Mouse (Mus musculus) heart, embryonic 16.5 days (tissue): ENCODE data around the gene Bbs10. TPM values are rescaled to one million over a fixed set of nuclear protein-coding genes. Genes with fewer than 3 reads are reported as not detected.

Experiments
- ATAC-seq: fragments of 200-750 bp; cut with Nextera tagmentation; replicated peaks from 2 replicates; pipeline ENCODE4 v1.8.0; 2017; ENCODE audit warnings: moderate number of reproducible peaks; ENCODE audit not compliant: insufficient read depth, low FRiP score; ENCODE audit errors: extremely low read depth
- H3K27ac ChIP-seq: fragments of 300-500 bp; sonication (generic); 2 replicates; pipeline ENCODE4 v1.5.1; 2014; ENCODE audit warnings: mild to moderate bottlenecking, low read length, control low read depth, moderate library complexity
- H3K27me3 ChIP-seq: fragments of 300-500 bp; sonication (generic); 2 replicates; pipeline ENCODE4 v1.6.1; 2014; ENCODE audit warnings: low read length, mixed read lengths; ENCODE audit not compliant: control insufficient read depth, insufficient read depth
- H3K36me3 ChIP-seq: fragments of 300-500 bp; sonication (generic); 2 replicates; pipeline ENCODE4 v1.6.1; 2014; ENCODE audit not compliant: control insufficient read depth, insufficient read depth
- H3K4me1 ChIP-seq: fragments of 300-500 bp; sonication (generic); 2 replicates; pipeline ENCODE4 v1.6.1; 2014; ENCODE audit warnings: low read length, mixed read lengths; ENCODE audit not compliant: control insufficient read depth, insufficient read depth
- H3K4me2 ChIP-seq: fragments of 300-500 bp; sonication (generic); 2 replicates; pipeline ENCODE4 v1.6.1; 2014; ENCODE audit warnings: low read depth, mild to moderate bottlenecking, control low read depth, low read length
- H3K4me3 ChIP-seq: fragments of 300-500 bp; sonication (generic); 2 replicates; pipeline ENCODE4 v1.5.1; 2014; ENCODE audit warnings: mild to moderate bottlenecking, control low read depth, low read length
- H3K9ac ChIP-seq: fragments of 300-500 bp; sonication (generic); 2 replicates; pipeline ENCODE4 v1.6.1; 2014; ENCODE audit warnings: low read length, control low read depth
- H3K9me3 ChIP-seq: fragments of 300-500 bp; sonication (generic); replicated peaks from 2 replicates; pipeline ENCODE4 v1.6.1; 2016; ENCODE audit warnings: low read length; ENCODE audit not compliant: control insufficient read depth
- WGBS: fragments of 180-500 bp; shearing (Covaris S2); extraction: QIAGEN DNeasy Blood & Tissue Kit; methylation state at CpG from one replicate; pipeline ENCODE4 v1.1.7; 2014; 5-methylcytosine and 5-hydroxymethylcytosine counted together
- polyA plus RNA-seq: library from polyadenylated mRNA; unstranded; fragments of >200 nt; fragmentation: Nextera tagmentation; extraction: Ambion mirVana; gene quantifications from 2 replicates; pipeline ENCODE4 v1.2.1, GENCODE M21; 2015

Bbs10 gene
- polyA plus RNA-seq, 1 experiment from 2014 or later, result 3.9 TPM

GRCm38 (mm10) chr10:111339296-111339695 is 40.8 kb downstream of the Bbs10 start:
- no peak overlapping the region for H3K27ac ChIP-seq
- no peaks in the 10 kb centered on the region for H3K4me1 ChIP-seq
- WGBS, result 68% methylated on average over 11 of the region's 11 CpGs
- H3K4me3 ChIP-seq, result no peak overlapping the region
- H3K36me3 ChIP-seq, result no peaks in the 10 kb centered on the region
- no peak for ATAC-seq
- H3K9me3 ChIP-seq, result no peaks in the 10 kb centered on the region
- no peak overlapping the region for H3K9ac ChIP-seq
- no peaks in the 10 kb centered on the region for H3K27me3 ChIP-seq
- no peak overlapping the region for H3K4me2 ChIP-seq

- no peak for ATAC-seq
- WGBS, result 75% methylated on average over 7 of the region's 7 CpGs
- Histone ChIP-seq H3K36me3 (no peaks in the 10 kb centered on the region), H3K27me3 (no peaks in the 10 kb centered on the region), H3K9me3 (no peaks in the 10 kb centered on the region), H3K9ac (no peak overlapping the region), H3K4me2 (no peak overlapping the region), H3K4me1 (no peaks in the 10 kb centered on the region), H3K27ac (no peak overlapping the region), H3K4me3 (no peak overlapping the region)
Measured at GRCm38 (mm10) chr10:111341761-111342160, 43.3 kb downstream of the Bbs10 start.

DNA sequence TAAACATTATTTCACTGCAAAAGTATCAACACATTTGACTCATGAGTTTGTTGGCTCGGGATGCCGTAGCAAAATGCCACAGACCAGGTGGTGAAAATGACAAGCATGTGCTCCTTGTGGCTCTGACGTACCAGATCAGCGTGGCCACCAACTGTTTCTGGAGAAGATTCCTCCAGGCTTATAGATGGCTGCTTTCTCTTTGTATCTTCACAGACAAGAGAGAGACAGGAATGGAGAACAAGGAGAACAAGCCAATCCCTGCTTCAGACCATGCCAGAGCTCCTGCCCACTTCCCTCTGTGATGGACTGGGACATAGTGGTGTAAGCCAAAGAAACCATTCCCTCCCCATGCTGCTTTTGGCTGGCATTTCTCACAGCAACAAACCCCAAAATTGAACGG is 45.1 kb downstream of the Bbs10 start:
- WGBS, result 80% methylated on average over 5 of the region's 5 CpGs
- Histone ChIP-seq H3K9me3 (no peaks in the 10 kb centered on the region), H3K9ac (no peak overlapping the region), H3K4me2 (no peak overlapping the region), H3K36me3 (no peaks in the 10 kb centered on the region), H3K4me1 (no peaks in the 10 kb centered on the region), H3K27me3 (no peaks in the 10 kb centered on the region), H3K27ac (no peak overlapping the region), H3K4me3 (no peak overlapping the region)
- ATAC-seq, result no peak

- H3K9ac ChIP-seq, result no peak overlapping the region
- no peak for ATAC-seq
- no peak overlapping the region for H3K4me2 ChIP-seq
- H3K4me3 ChIP-seq, result no peak overlapping the region
- WGBS, result 41% methylated on average over 2 of the region's 2 CpGs
- no peaks in the 10 kb centered on the region for H3K9me3 ChIP-seq
- no peaks in the 10 kb centered on the region for H3K36me3 ChIP-seq
- no peaks in the 10 kb centered on the region for H3K27me3 ChIP-seq
- H3K4me1 ChIP-seq, result no peaks in the 10 kb centered on the region
- H3K27ac ChIP-seq, result no peak overlapping the region
Measured at GRCm38 (mm10) chr10:111348263-111348662, 49.8 kb downstream of the Bbs10 start.

Other genes starting within 250 kb of the Bbs10 start
- gene Osbpl8, start 133.9 kb upstream of the Bbs10 start, polyA plus RNA-seq, result 28.8 and 30.2 TPM in 2 replicates
- 104 and 115 TPM in 2 replicates for gene Nap1l1, start 174.5 kb downstream of the Bbs10 start, polyA plus RNA-seq
- gene Phlda1, start 207.6 kb downstream of the Bbs10 start, polyA plus RNA-seq, result 27.4 and 27.6 TPM in 2 replicates